Mouse (Mus musculus): ENCODE results near the gene Rfxap.

DNA sequence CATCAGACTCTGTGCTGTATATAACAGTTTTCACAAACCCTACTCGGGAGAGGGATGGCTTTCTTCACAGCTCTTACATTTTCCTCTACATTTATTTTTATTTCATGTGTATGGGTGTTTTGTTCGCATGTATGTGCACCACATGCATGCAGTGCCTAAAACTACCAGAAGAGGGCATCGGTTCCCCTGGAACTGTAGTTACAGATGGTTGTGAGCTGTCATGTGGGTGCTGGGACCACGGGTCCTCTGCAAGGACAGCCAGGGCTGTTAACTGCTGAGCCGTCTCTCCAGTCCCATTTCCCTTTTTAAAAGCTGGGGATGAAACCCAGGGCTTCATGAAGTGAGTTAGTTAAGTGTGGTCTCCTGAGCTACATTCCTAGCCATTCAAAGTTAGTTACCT lies 12.2 kb downstream of the Rfxap start:
- TF ChIP-seq CTCF (IDR thresholded peaks at IDR 0.05; ENCODE audit: insufficient read depth, low read length) (no peak), POLR2A (IDR thresholded peaks at IDR 0.05; ENCODE audit: borderline replicate concordance, extremely low read depth, low read depth, low read length) (no peak)
